Mouse (Mus musculus): ENCODE data around the gene Nr6a1.

Gene Nr6a1

DNA sequence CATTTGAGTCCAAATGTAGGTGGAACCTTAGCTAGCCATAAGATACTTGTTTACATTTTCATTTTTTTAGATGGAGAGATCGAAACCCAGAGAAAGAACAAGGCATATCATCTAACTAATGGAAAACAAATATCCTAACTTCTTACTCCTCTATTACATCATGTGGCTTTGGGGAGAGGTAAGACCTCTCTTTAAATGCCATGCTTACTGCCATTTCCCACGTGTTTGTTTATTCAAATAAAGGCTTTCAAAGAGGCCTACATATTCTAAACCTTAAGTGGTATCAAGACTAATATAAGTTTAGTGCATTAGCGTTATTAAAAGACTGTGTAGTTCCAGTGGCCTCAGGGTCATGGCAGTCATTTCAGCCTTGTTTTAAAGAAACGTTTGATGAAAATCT is 140.2 kb downstream of the Nr6a1 start:
- in situ Hi-C loops (cut with MboI; ENCODE audit: unreplicated experiment in 2 of 2): no loop called here

DNA sequence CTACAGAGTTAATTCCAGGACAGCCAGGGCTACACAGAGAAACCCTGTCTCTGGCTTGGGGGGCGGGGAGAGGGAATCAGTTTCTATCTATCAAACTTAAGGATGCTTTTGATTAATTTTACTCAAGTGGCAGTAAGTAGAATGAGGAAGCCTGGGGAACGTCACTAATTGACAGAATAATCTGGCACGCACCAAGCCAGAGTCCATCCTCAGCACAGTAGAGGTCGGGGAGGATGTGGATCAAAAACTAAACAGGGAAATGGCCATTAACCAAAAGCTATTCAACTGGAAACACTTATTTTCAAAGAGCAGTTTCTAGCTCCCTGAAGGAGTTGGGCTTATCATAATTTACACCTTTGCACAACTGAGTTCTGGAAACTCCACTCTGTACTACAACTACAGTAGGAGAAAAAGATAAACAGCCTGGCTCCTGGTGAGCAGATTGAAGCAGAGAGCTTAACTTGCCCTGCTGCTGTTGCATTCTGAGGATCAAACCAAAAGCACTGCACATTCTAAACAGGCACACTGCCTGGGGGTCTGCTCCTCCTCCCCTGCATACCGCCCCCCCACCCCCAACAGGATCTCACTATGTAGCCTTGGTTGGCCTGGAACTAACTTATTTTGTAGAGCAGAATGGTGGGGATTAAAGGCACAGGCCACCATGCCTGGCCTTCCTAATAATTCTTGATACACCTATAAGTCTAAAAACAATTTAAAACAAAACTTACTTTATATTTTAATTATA is 141.1 kb downstream of the Nr6a1 start:
- in situ Hi-C loops (cut with MboI; ENCODE audit: unreplicated experiment in 2 of 2): no loop called here

DNA sequence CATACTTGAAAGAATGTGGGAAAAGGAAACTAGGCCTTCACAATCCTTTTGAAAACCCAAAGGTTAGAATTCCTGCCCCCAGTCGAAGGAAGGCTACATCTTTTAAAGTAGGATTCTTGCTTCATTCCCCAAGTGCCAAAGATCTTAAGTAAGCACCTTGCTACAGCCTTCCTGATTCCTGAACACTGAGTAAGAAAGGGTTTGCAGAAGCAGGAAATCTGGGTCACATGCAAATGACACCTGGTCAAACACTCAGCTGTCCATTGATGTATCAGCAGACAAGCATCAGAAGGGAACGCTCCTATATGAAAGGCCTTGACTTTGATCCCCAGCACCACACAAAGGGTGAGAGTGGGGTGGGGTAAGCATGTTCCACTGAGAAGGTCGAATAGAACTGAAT is 142.4 kb downstream of the Nr6a1 start:
- in situ Hi-C loops (cut with MboI; ENCODE audit: unreplicated experiment in 2 of 2): no loop called here

DNA sequence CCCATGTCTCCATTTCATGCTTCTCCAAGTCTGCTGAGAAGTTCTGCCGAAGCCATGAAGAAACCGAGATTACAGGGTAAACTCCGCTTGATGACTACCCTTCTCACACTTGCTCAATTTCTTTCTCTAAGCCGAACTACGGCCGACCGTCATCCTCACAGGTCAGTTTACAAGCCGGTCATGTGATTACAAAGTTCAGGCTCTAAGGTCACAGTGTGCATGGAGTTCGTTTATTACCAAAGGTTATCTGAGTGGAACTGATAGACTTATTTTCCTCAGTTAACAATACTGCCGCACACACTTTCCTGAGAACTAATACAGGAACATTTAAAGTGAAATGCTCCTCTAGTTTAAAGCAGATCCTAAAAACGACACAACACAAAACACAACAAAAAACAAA is 143.1 kb downstream of the Nr6a1 start:
- in situ Hi-C loops (cut with MboI; ENCODE audit: unreplicated experiment in 2 of 2): no loop called here

DNA sequence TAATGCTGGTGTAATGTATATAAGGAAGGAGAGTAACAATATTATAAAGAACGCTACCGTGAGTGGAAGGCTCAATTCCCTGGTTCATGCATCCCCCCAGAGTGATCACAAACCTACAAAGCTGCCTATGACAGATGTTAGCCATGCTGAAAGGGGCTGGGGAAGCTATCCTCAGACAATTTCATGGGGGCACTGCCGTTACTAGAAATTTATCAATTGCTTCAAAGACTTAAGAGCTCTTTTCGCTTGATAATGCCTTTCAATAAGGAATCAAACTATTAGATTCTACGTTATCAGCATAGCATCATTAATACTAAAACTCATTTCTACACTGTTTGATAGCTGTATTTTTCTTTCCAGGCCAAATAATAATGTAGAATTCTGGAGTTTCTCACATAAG is 144.1 kb downstream of the Nr6a1 start:
- in situ Hi-C loops (cut with MboI; ENCODE audit: unreplicated experiment in 2 of 2): no loop called here

DNA sequence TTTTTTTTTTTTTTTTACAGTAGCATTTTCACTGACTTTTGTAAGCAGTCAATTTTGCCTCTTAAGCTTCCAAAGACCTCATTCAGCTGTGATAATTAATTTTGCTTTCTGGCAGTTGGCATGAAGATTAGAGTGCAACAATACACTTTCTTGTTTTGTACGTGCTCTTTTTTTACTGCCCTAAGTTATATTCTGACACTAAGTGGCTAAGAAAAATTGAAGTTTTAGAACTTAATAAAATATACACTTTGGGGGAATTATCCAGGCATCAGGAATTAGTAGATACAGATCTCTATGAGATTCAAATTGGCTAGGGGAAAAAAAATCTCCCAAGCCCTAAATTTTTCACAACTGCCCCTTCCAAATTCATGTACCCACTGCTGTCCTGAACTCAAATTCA is 144.8 kb downstream of the Nr6a1 start:
- in situ Hi-C loops (cut with MboI; ENCODE audit: unreplicated experiment in 2 of 2): no loop called here

DNA sequence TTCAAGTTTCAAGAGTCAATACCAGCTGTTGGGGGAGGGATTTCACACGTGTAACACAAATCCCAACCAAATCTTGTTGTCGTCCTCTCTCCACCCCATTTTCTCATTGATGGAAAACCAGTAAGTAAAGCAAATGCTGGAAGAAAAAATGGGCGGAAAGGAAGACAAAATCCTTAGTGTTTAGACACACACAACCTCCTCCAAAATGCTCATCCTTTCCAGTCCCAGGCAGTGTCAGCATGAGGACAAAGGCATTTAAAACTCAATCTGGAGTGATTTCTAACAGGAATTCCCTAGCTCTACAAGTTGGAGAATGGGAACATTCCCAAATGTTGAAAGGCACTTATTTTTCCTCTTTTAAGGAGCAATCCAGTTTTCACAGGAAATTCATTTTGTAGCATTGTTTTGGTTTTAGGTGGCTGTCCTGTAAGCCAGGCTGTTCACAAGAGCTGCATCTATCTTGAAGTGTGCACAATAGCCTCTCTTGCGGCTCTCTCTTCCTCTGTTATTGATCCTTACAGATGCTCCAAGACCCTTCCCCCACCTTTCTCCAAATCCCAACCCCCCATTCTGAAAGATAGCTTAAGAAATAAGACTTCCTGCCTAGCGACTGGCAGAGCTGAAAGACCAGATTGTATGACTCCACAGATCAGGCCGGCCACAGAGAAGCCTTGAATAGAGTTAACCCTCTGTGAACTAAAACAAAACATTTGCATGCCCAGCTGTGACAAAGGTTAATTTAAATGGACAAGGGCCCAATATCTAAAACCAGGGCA is 145.4 kb downstream of the Nr6a1 start:
- in situ Hi-C loops (cut with MboI; ENCODE audit: unreplicated experiment in 2 of 2): no loop called here

DNA sequence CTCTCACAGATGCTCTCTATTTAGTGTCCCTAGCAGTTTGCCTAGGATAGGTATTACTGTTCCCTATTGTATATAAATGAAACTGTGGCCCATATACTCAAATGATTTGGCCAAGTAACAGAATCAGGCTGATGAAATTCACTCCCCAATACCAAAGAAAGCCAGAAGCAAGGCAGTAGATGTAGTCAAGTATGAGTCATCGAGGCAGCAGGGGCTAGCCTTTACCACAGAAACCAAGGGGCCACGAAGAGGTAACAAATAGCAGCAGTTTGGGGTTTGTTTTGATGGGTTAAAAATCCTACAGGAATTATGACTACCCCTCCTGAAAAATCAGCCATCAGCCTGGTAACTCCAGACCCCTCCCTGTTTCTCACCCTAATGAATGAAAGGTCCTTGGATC is 147.5 kb downstream of the Nr6a1 start:
- in situ Hi-C loops (cut with MboI; ENCODE audit: unreplicated experiment in 2 of 2): no loop called here

DNA sequence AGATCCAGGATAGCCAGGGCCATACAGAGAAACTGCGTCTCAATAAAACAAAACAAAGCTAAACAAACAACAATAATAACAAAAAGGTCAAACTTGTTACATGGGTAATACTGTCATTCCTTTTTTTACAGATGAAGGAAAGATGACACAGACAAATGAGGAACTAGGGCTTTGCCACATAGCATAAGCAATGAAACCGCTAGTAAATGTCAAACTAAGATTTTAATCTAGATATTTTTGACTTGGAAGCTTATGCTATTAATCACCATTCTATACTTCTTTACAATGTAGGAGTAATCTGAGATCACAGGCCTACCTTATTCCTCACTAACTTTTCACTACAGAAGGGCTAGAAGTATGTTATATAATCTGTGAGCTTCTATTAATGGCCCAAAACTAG is 150.2 kb downstream of the Nr6a1 start:
- in situ Hi-C loops (cut with MboI; ENCODE audit: unreplicated experiment in 2 of 2): no loop called here

DNA sequence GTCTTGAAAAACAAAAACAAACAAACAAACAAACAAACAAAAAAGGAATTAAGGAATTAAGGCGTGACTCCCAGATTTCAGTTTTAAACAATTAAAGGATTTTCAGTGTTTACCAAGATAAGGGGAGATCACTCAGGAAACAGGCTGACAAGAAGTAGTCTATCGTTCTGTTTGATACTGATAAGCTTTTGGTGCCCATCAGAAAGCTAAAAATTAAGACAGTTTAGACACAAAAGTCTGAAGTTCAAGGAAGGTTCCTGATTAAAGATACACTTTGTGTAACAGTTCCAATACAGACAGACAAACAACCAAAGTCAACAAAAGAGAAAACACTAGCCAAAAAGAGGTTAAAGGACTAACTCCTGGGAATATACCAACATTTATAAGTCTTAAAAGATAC is 152.6 kb downstream of the Nr6a1 start:
- in situ Hi-C loops (cut with MboI; ENCODE audit: unreplicated experiment in 2 of 2): no loop called here

DNA sequence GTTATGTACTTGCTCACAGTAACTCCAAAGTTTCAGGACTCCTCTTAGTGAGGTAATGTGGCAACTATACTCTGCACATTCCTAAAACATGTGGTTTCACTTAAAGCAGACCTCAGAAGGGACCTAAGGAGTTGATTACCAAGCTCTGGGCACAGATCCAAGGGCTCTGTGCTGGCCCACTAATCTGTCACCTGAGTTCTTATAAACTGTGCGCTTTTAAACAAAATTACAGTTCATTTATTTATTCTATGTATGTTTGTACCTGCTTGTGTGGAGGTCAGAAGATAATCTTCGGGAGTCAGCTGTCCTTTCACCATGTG is 156.1 kb downstream of the Nr6a1 start:
- in situ Hi-C loops (cut with MboI; ENCODE audit: unreplicated experiment in 2 of 2): no loop called here

DNA sequence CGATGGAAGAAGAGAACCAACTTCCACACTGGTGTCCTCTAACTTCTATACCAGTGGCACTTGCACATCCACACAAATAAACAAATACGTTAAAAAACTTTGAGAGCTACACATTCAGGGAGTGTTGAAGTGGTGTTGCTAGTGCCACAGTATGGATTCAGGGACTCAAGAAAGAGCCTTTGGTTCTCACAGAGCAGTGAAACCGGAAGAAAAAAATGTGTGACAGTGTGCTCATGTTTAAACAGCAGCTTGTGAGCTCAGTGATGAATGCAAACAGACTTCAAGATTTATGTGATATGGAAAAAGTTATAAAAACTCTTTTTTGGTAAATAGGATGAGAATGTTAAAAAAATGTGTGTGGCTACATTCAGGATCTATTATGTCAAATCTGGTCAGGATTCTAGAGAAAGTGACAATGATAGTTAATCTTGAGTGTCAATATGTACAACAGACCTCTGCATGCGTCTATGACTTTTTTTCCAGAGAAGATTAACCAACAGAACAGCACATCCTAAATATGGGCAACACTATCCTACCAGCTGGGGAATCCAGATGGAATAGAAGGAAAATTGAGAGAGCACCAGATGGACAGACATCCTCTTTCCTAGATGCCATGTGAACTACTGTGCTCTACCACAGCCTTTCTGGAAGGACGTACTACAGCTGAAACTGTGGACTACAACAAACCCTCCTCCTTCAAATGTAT is 156.6 kb downstream of the Nr6a1 start:
- in situ Hi-C loops (cut with MboI; ENCODE audit: unreplicated experiment in 2 of 2): no loop called here

DNA sequence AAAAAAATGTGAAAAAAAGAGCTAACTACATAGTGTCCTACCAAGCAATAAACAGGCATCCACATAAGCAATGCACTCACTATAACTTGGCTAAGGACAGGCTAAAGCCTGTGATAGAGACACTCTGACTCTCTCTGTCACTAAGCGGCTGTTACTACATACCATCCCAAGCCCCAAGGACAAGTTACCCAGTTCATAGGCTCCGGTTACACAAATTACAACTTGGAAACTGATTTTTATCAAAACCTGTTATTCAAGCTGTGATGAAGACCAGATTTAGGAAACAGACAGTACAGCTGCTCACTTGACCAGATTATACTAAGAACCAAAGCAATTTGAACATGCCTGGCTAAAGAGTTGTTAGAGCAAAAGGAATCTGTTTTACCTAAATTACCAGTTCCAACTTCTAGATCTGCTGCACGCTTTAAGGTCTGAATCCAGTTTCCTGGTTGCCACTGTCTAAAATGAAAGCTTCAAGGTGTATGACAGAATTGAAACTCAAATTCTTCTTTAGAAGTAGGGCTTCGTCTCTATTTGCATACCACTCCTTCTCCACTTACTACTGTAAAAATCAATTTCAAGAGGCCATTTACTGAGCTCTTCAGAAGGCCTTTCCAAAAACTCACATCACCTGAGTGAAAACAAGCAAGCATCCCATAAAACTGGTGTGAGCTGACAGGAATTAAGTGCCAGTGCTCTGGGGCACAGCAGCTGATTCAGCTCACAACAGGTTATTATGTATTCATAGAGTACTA is 160.1 kb downstream of the Nr6a1 start:
- in situ Hi-C loops (cut with MboI; ENCODE audit: unreplicated experiment in 2 of 2): no loop called here

DNA sequence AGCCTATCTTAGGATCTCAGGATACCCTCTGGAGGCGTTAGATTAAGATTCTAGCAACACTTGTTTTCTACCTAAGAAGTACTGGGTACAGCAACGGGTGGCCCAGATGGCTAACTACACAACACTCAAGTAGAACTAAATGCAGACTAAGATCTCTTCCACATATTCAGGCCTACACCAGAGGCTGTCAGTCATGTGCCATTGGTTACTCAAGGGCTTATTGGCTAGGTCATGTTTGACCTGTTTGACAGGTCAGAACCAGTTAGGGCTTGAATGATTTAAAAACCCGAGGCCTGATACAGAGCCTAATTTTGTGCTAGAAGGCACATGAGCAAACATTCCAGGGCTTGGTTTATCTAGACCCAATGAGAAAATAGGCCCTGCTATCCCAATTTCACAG is 187.6 kb downstream of the Nr6a1 start:
- in situ Hi-C loops (cut with MboI; ENCODE audit: unreplicated experiment in 2 of 2): no loop called here

DNA sequence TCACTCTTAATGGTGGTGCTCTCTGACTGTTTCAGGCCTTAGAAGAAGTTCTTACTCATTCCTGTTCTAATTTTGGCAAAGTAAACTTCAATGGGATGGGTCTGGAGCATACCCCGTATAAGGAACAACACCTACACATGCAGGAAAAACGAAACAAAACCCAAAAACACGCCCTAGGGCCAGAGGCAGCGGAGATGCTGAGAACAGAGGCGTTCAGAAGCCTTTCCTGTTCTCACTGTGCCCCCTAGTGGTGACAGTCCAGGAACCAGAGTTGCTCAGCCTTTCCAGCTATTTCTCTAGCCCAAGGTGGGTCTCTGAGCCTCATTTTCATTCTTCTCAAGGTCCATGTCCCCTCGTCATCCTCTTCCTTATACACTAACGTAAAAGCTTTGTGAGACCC is 188.1 kb downstream of the Nr6a1 start:
- in situ Hi-C loops (cut with MboI; ENCODE audit: unreplicated experiment in 2 of 2): no loop called here

DNA sequence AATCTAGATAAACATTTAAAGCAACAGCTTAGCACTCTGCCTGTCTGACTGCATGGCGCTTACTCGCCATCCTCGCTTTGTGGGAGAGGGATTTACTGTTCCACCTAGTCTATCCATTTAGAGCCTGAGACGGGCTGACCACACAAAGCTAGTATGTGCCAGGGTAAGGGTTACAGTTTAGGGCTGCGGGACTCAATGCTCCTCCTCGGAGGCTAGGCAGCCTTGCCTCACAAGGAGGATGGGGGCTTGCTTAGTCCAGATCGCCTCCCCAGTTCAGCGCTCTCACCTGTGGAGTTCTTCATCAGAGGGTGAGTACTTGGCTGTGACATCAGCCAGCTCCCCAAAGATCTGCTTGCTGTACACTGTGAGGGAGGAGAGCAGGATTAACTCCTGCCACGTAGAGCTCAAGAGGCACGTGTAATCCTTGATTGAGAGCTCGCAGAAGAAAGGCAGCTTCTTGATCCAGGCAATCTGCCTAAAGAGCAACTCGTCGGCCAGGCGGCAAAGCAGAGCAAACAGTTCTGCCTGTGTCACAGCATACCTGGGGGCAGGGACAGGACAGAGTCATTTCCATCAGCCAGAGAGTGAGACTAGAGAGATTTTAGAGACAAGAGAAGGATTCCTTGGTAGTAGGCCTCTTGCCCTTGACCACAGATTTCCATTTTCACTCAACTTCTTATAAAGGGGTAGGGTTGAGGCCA is 188.7 kb downstream of the Nr6a1 start:
- in situ Hi-C loops (cut with MboI; ENCODE audit: unreplicated experiment in 2 of 2): no loop called here

DNA sequence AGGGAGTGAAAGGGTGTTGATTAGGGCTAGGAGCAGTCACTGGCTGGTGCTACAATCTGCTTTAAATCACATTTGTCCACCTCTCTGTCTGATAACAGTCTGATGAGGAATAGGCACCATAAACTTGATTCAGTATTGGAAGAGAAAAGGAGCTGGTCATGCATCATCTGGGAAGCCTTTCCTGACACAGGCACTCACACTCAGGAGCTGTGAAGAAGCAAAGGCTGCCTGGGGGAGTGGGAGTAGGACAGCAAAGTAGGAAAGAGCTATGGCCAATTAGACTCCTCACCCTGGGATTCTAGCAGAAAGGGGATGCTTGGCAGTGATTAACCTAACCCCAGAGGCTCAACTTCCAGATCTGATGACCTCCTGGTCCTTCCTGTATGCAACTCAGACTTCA is 191.7 kb downstream of the Nr6a1 start:
- in situ Hi-C loops (cut with MboI; ENCODE audit: unreplicated experiment in 2 of 2): no loop called here

DNA sequence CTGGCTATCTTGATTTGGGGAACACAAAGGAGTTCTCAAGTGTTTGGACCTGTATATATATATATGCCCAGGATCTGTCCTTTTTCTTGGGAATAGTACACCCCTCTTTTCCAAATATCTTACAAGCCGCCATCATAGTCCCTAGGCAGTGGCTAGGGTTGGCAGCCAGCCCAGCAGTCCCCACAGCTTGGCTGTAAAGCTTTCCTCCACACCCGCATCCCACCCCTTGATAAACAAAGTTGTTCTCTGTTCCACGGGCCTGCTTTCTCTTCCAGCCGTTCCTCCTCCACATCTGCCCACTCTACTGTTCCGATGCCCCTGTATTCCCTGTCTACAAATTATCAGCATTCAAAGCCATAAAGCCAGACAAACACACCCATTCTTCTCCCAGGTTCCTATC is 192.8 kb downstream of the Nr6a1 start:
- in situ Hi-C loops (cut with MboI; ENCODE audit: unreplicated experiment in 2 of 2): no loop called here

DNA sequence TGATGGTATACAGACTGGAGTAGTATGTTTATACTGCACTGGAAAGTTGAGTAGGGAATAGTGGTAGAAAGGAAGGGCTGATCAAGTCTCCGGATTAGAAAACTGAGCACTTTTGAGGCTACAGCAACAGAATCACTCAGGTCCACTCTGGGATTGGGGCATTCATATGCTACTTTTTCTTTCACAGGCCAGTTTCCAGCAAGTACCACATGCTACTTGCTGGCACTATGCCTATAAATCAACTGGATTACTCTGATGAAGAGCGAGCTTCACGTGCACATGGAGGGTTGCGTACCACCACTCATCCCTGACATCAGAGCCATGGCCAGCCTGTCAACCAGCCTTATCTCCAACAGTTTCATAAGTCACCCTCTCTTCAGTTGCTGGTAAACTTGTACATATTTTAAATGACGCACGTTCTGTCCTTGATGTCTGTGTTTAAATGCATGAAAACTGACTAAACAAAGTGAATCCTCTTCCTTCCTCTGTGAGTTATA is 197.1 kb downstream of the Nr6a1 start:
- in situ Hi-C loops (cut with MboI; ENCODE audit: unreplicated experiment in 2 of 2): no loop called here

DNA sequence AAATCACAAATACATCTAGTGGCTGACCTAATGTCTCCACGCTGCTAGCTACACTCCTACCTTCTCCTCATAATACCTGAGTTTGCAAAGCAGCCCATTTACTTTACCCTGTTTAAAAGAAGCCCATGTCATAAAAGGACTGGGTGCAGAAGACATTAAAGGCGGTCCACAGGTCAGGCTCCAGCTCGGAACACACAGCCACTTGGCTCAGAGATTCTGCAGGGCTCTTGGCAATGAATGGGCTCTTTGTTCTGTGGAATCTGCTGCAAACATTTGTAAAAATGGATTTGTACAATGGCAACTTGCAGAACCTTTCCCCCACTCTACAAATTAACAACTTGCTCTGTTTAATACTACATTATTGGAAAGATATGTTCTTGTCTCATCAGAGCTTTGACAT is 202.1 kb downstream of the Nr6a1 start:
- in situ Hi-C loops (cut with MboI; ENCODE audit: unreplicated experiment in 2 of 2): no loop called here
